7 mouse cellular contexts compared by ENCODE assay signal in the genomic region with DNA sequence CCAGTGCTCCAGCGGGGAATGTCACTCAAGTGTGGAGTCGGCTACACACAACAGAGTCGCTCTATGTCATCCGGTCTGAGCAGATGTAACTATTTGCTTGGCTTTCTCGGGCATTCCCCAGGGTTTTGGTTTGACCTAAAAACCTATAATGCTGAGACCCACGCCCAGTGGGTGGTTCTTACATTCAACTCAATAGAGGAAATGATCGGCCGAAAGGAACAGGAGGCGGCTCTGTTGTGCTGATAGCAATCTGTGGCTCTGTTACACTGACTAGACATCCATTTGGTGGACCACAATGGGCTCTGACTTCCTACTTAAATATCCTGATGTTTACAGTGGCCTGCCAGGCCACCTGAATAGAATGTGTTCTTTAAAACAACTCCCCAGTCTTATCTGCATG. TPM values are rescaled to one million over a fixed set of nuclear protein-coding genes. Genes with fewer than 3 reads are reported as not detected.
DNase-seq lines count a peak whose midpoint lies in the region; ATAC-seq and TF ChIP-seq lines count a peak whose summit lies in the region.

No protein-coding gene starts in this region.

- no peaks in the 10 kb centered on the region for H3K9me3 ChIP-seq in stomach, embryonic 15.5 days
- no peaks in the 10 kb centered on the region for H3K9me3 ChIP-seq in stomach, postnatal 0 days (ENCODE audit: control insufficient read depth, low read length)

- ATAC-seq in stomach, embryonic 15.5 days (ENCODE audit: insufficient read depth, low FRiP score, low read depth) = peak; percentile 36; the same call in 1 of the 2 replicates
- ATAC-seq in stomach, postnatal 0 days (ENCODE audit: low FRiP score, low TSS enrichment) = no peak

- H3K9ac ChIP-seq in stomach, embryonic 15.5 days = no peak overlapping the region
- no peak overlapping the region for H3K9ac ChIP-seq in stomach, postnatal 0 days (ENCODE audit: low read length)

- DNase-seq in stomach, postnatal 0 days (ENCODE audit: low spot score) = no peak
- DNase-seq in heart, adult 8-10 months (ENCODE audit: low spot score) = peak; percentile 81
- peak; percentile 8 to 42 for DNase-seq in kidney, postnatal 4 days
- DNase-seq in thymus, postnatal 4 days = peak; percentile 14
- DNase-seq in frontal cortex, adult 2 months (ENCODE audit: extremely low spot score in 1 of 2, low spot score in 1 of 2) = no peak
- no peak for DNase-seq in ovary, adult 18-20 months (ENCODE audit: low spot score)

- H3K27me3 ChIP-seq in stomach, embryonic 15.5 days (replicated peaks) = no peaks in the 10 kb centered on the region
- no peaks in the 10 kb centered on the region for H3K27me3 ChIP-seq in stomach, postnatal 0 days (ENCODE audit: control insufficient read depth, insufficient read depth, low read length)

- TF ChIP-seq EP300 in stomach, postnatal 0 days (optimal IDR thresholded peaks at IDR 0.05) = no peak

- H3K36me3 ChIP-seq in stomach, embryonic 15.5 days = no peaks in the 10 kb centered on the region
- H3K36me3 ChIP-seq in stomach, postnatal 0 days (ENCODE audit: control insufficient read depth, insufficient read depth, low read length) = no peaks in the 10 kb centered on the region

- no peaks in the 10 kb centered on the region for H3K4me1 ChIP-seq in stomach, embryonic 15.5 days
- H3K4me1 ChIP-seq in stomach, postnatal 0 days (replicated peaks; ENCODE audit: control insufficient read depth, insufficient read depth) = no peaks in the 10 kb centered on the region

- H3K4me3 ChIP-seq in stomach, embryonic 15.5 days (replicated peaks) = no peak overlapping the region
- no peak overlapping the region for H3K4me3 ChIP-seq in stomach, postnatal 0 days (ENCODE audit: low read depth, low read length)

- H3K27ac ChIP-seq in stomach, embryonic 15.5 days = no peak overlapping the region
- H3K27ac ChIP-seq in stomach, postnatal 0 days (replicated peaks) = no peak overlapping the region; the same call in 1 of the 2 replicates

- no peak overlapping the region for H3K4me2 ChIP-seq in stomach, embryonic 15.5 days
- no peak overlapping the region for H3K4me2 ChIP-seq in stomach, postnatal 0 days (replicated peaks; ENCODE audit: low read depth)

- TF ChIP-seq CTCF in stomach, postnatal 0 days (IDR thresholded peaks at IDR 0.05; ENCODE audit: low read depth) = no peak

- 55% methylated on average over 9 of the region's 9 CpGs for WGBS in stomach, embryonic 15.5 days
- WGBS in stomach, postnatal 0 days = 55% methylated on average over 9 of the region's 9 CpGs

RNA-seq across cellular contexts. Expression of a gene that starts 4.4 kb away (rescaled TPM):
- polyA plus RNA-seq in stomach, embryonic 15.5 days (2015; fragmentation: Nextera tagmentation; extraction: Ambion mirVana) = 0.62 and 0.67 TPM in 2 replicates
- polyA plus RNA-seq in stomach, postnatal 0 days (2015; fragmentation: Nextera tagmentation; extraction: Ambion mirVana) = 0.29 and 0.30 TPM in 2 replicates
- total RNA-seq in heart, adult 8-10 months (2022) = 1 to 10 TPM in 1 of 4 experiments, under 1 TPM in 3; 0.25 to 2.3 (median 0.72) TPM
- not detected in 2 replicates for polyA plus RNA-seq in frontal cortex, adult 2 months (2012; rRNA removed)

Comparison
In these comparisons a context has a peak if more than half of its experiments do, and no peak if none do; other contexts are left out.
1. DNase-seq: peak in heart, adult 8-10 months (single experiment), kidney, postnatal 4 days (2 of 2) and thymus, postnatal 4 days (single experiment); none in stomach, postnatal 0 days (single experiment), frontal cortex, adult 2 months (0 of 2) and ovary, adult 18-20 months (single experiment).